Mouse (Mus musculus): ENCODE measurements around the gene Eef1g.
A peak's percentile ranks its signal among the peaks of the same experiment; 100 is the strongest.
"Not testable (repeated sequence)": the region's sequence is repeated elsewhere in the genome, so short reads cannot be mapped to it uniquely, and the experiment has no call there.

Gene Eef1g

GRCm38 (mm10) chr19:8988346-8989065 lies 21.7 kb downstream of the Eef1g start:
- DNase-seq: no peak

- DNase-seq: no peak
These were observed 22.3 kb downstream of the Eef1g start, which contains the start of gene Ahnak for GRCm38 (mm10) chr19:8989066-8989566. Ahnak (plus strand) TSS chr19:8989284.

- DNase-seq: no peak
These were observed 23.0 kb downstream of the Eef1g start for GRCm38 (mm10) chr19:8989567-8990431.

GRCm38 (mm10) chr19:8990432-8991102 lies 23.7 kb downstream of the Eef1g start:
- no peak for DNase-seq

GRCm38 (mm10) chr19:8991245-8991870 lies 24.5 kb downstream of the Eef1g start:
- no peak for DNase-seq

GRCm38 (mm10) chr19:8991871-8992735 lies 25.3 kb downstream of the Eef1g start:
- DNase-seq: no peak

- DNase-seq: peak; percentile 69
These were observed 26.2 kb downstream of the Eef1g start for GRCm38 (mm10) chr19:8992769-8993624.

- no peak for DNase-seq
These were observed 26.7 kb downstream of the Eef1g start for GRCm38 (mm10) chr19:8993625-8993912.

- DNase-seq: no peak
These were observed 28.2 kb downstream of the Eef1g start for GRCm38 (mm10) chr19:8994813-8995607.

GRCm38 (mm10) chr19:8996601-8997000 lies 29.8 kb downstream of the Eef1g start:
- no peak for DNase-seq

- peak; percentile 88 for DNase-seq
These were observed 30.7 kb downstream of the Eef1g start for GRCm38 (mm10) chr19:8997546-8997945.

GRCm38 (mm10) chr19:8998546-8998945 lies 31.7 kb downstream of the Eef1g start:
- no peak for DNase-seq

- DNase-seq: no peak
These were observed 32.4 kb downstream of the Eef1g start for GRCm38 (mm10) chr19:8999223-8999622.

GRCm38 (mm10) chr19:9006915-9007314 lies 40.1 kb downstream of the Eef1g start:
- DNase-seq: not testable (repeated sequence)

GRCm38 (mm10) chr19:9019298-9019697 lies 52.5 kb downstream of the Eef1g start:
- DNase-seq: no peak

- peak; percentile 3 for DNase-seq
These were observed 56.4 kb downstream of the Eef1g start for GRCm38 (mm10) chr19:9023021-9023778.

GRCm38 (mm10) chr19:9025562-9026257 lies 58.9 kb downstream of the Eef1g start:
- DNase-seq: no peak

GRCm38 (mm10) chr19:9026634-9027033 lies 59.8 kb downstream of the Eef1g start:
- peak; percentile 5 for DNase-seq

- DNase-seq: peak; percentile 12
These were observed 61.0 kb downstream of the Eef1g start for GRCm38 (mm10) chr19:9027795-9028194.
